8 mouse cellular contexts compared by ENCODE assay signal in genomic region chr7:19664455-19664954, GRCm38 (mm10). TPM values are rescaled to one million over a fixed set of nuclear protein-coding genes. Genes with fewer than 3 reads are reported as not detected.
A peak's percentile ranks its signal among the peaks of the same experiment; 100 is the strongest.
DNase-seq lines count a peak whose midpoint lies in the region; ATAC-seq and TF ChIP-seq lines count a peak whose summit lies in the region.

No protein-coding gene starts in this region.

- WGBS in lung, embryonic 16.5 days = 0% methylated on average over 32 of the region's 37 CpGs
- WGBS in intestine, embryonic 16.5 days = under 1% methylated on average over 37 of the region's 37 CpGs
- 1% methylated on average over 37 of the region's 37 CpGs for WGBS in olfactory bulb, adult 2 months

- no peaks in the 10 kb centered on the region for H3K27me3 ChIP-seq in lung, embryonic 16.5 days (ENCODE audit: control insufficient read depth, insufficient read depth, low read depth, low read length)
- no peaks in the 10 kb centered on the region for H3K27me3 ChIP-seq in intestine, embryonic 16.5 days (replicated peaks; ENCODE audit: control insufficient read depth, insufficient read depth, low read length)

- peak overlapping the region; percentile 99 for H3K9ac ChIP-seq in lung, embryonic 16.5 days (ENCODE audit: low read length)
- peak overlapping the region; percentile 97 for H3K9ac ChIP-seq in intestine, embryonic 16.5 days (ENCODE audit: low read depth, low read length)

- TF ChIP-seq CTCF in embryonic fibroblast, embryonic 13.5 days (IDR thresholded peaks at IDR 0.05; ENCODE audit: borderline replicate concordance, insufficient read depth, low read length) = no peak
- TF ChIP-seq CTCF in olfactory bulb, adult 2 months (IDR thresholded peaks at IDR 0.05; ENCODE audit: insufficient read depth, low read depth, low read length) = no peak

- peak overlapping the region; percentile 99 for H3K4me3 ChIP-seq in lung, embryonic 16.5 days (ENCODE audit: low read length)
- peak overlapping the region; percentile 88 for H3K4me3 ChIP-seq in embryonic fibroblast, embryonic 13.5 days (ENCODE audit: insufficient read depth, low read length)
- H3K4me3 ChIP-seq in intestine, embryonic 16.5 days (ENCODE audit: low read length) = peak overlapping the region; percentile 99
- H3K4me3 ChIP-seq in olfactory bulb, adult 2 months (ENCODE audit: insufficient read depth, low read depth, low read length) = peak overlapping the region; percentile 86

- H3K4me1 ChIP-seq in lung, embryonic 16.5 days (replicated peaks; ENCODE audit: control insufficient read depth, insufficient read depth, low read length) = peaks cover 20% of the 10 kb centered on the region
- no peaks in the 10 kb centered on the region; the same call in 1 of the 2 replicates for H3K4me1 ChIP-seq in embryonic fibroblast, embryonic 13.5 days (ENCODE audit: control insufficient read depth, insufficient read depth, low read length)
- peaks cover 15% of the 10 kb centered on the region for H3K4me1 ChIP-seq in intestine, embryonic 16.5 days (ENCODE audit: control insufficient read depth, insufficient read depth, low read length)
- peaks cover 19% of the 10 kb centered on the region for H3K4me1 ChIP-seq in olfactory bulb, adult 2 months (ENCODE audit: control insufficient read depth, insufficient read depth, low read length)

- DNase-seq in lung, postnatal 36 days = no peak
- DNase-seq in layer of hippocampus, adult 9-11 months = no peak
- DNase-seq in gastrocnemius, postnatal 4 days (ENCODE audit: low spot score in 2 of 2) = no peak
- DNase-seq in testis, postnatal 10 days (ENCODE audit: low spot score) = no peak

- peak overlapping the region; percentile 94 for H3K4me2 ChIP-seq in lung, embryonic 16.5 days (ENCODE audit: low read depth, low read length)
- H3K4me2 ChIP-seq in intestine, embryonic 16.5 days (ENCODE audit: low read depth, low read length) = peak overlapping the region; percentile 89

- peaks cover 4% of the 10 kb centered on the region; the same call in 1 of the 2 replicates for H3K36me3 ChIP-seq in lung, embryonic 16.5 days (ENCODE audit: control insufficient read depth, insufficient read depth, low read length)
- peaks cover 4% of the 10 kb centered on the region for H3K36me3 ChIP-seq in intestine, embryonic 16.5 days (ENCODE audit: control insufficient read depth, insufficient read depth, low read length)

- H3K27ac ChIP-seq in lung, embryonic 16.5 days (ENCODE audit: low read length) = peak overlapping the region; percentile 48
- H3K27ac ChIP-seq in embryonic fibroblast, embryonic 13.5 days (ENCODE audit: insufficient read depth, low read length) = no peak overlapping the region
- H3K27ac ChIP-seq in intestine, embryonic 16.5 days (ENCODE audit: low read length) = peak overlapping the region; percentile 60
- peak overlapping the region; percentile 28; the same call in 1 of the 2 replicates for H3K27ac ChIP-seq in olfactory bulb, adult 2 months (ENCODE audit: insufficient read depth, low read depth, low read length)

- no peak for ATAC-seq in lung, embryonic 16.5 days (ENCODE audit: low read depth)
- ATAC-seq in intestine, embryonic 16.5 days = peak; percentile 38; the same call in 1 of the 2 replicates

- no peaks in the 10 kb centered on the region for H3K9me3 ChIP-seq in lung, embryonic 16.5 days (ENCODE audit: control insufficient read depth, low read length)
- H3K9me3 ChIP-seq in intestine, embryonic 16.5 days (ENCODE audit: control insufficient read depth, low read length) = no peaks in the 10 kb centered on the region

- no peak for TF ChIP-seq POLR2A in embryonic fibroblast, embryonic 13.5 days (IDR thresholded peaks at IDR 0.05; ENCODE audit: low read depth, low read length)
- TF ChIP-seq POLR2A in olfactory bulb, adult 2 months (IDR thresholded peaks at IDR 0.05; ENCODE audit: insufficient read depth, low read depth, low read length) = no peak; the same call in 1 of the 2 replicates

RNA-seq across cellular contexts. Expression of gene Clptm1, which starts 0.3 kb away (rescaled TPM):
- polyA plus RNA-seq in lung, embryonic 16.5 days (2015; fragmentation: Nextera tagmentation; extraction: Ambion mirVana) = 70.3 and 73.5 TPM in 2 replicates
- 116 and 124 TPM in 2 replicates for polyA plus RNA-seq in embryonic fibroblast, embryonic 13.5 days (2011; ENCODE audit: insufficient read length, low read depth, missing spikeins)
- 70.5 and 77.6 TPM in 2 replicates for polyA plus RNA-seq in intestine, embryonic 16.5 days (2015; fragmentation: Nextera tagmentation; extraction: Ambion mirVana)
- not detected in 2 replicates for polyA plus RNA-seq in olfactory bulb, adult 2 months (2012; ENCODE audit: insufficient read depth, insufficient read length, low replicate concordance, missing spikeins)
- total RNA-seq in gastrocnemius, postnatal 4 days (2021) = 10 to 100 TPM; 51.9 to 62.0 TPM

RNA-seq across cellular contexts. Expression of gene Apoc2, which starts 13.2 kb away (rescaled TPM):
- polyA plus RNA-seq in lung, embryonic 16.5 days (2015; fragmentation: Nextera tagmentation; extraction: Ambion mirVana) = 3.3 and 20.9 TPM in 2 replicates
- polyA plus RNA-seq in embryonic fibroblast, embryonic 13.5 days (2011; ENCODE audit: insufficient read length, low read depth, missing spikeins) = not detected in 2 replicates
- polyA plus RNA-seq in intestine, embryonic 16.5 days (2015; fragmentation: Nextera tagmentation; extraction: Ambion mirVana) = 463 and 798 TPM in 2 replicates
- not detected in 2 replicates for polyA plus RNA-seq in olfactory bulb, adult 2 months (2012; ENCODE audit: insufficient read depth, insufficient read length, low replicate concordance, missing spikeins)
- 1 to 10 TPM in 1 of 2 experiments, under 1 TPM in 1; 0.88 to 2.1 TPM for total RNA-seq in gastrocnemius, postnatal 4 days (2021)

RNA-seq across cellular contexts. Expression of gene Gm44805, which starts 16.7 kb away (rescaled TPM):
- not detected in 2 replicates for polyA plus RNA-seq in lung, embryonic 16.5 days (2015; fragmentation: Nextera tagmentation; extraction: Ambion mirVana)
- not detected in 2 replicates for polyA plus RNA-seq in embryonic fibroblast, embryonic 13.5 days (2011; ENCODE audit: insufficient read length, low read depth, missing spikeins)
- not detected in 2 replicates for polyA plus RNA-seq in intestine, embryonic 16.5 days (2015; fragmentation: Nextera tagmentation; extraction: Ambion mirVana)
- not detected in 2 replicates for polyA plus RNA-seq in olfactory bulb, adult 2 months (2012; ENCODE audit: insufficient read depth, insufficient read length, low replicate concordance, missing spikeins)
- total RNA-seq in gastrocnemius, postnatal 4 days (2021) = not detected

RNA-seq across cellular contexts. Expression of gene Apoc4, which starts 16.8 kb away (rescaled TPM):
- 0.34 and 6.1 TPM in 2 replicates for polyA plus RNA-seq in lung, embryonic 16.5 days (2015; fragmentation: Nextera tagmentation; extraction: Ambion mirVana)
- not detected in 2 replicates for polyA plus RNA-seq in embryonic fibroblast, embryonic 13.5 days (2011; ENCODE audit: insufficient read length, low read depth, missing spikeins)
- polyA plus RNA-seq in intestine, embryonic 16.5 days (2015; fragmentation: Nextera tagmentation; extraction: Ambion mirVana) = 2.6 and 8.3 TPM in 2 replicates
- polyA plus RNA-seq in olfactory bulb, adult 2 months (2012; ENCODE audit: insufficient read depth, insufficient read length, low replicate concordance, missing spikeins) = not detected in 2 replicates
- total RNA-seq in gastrocnemius, postnatal 4 days (2021) = 1 to 10 TPM in 1 of 2 experiments, under 1 TPM in 1; 0.42 to 4.7 TPM

RNA-seq across cellular contexts. Expression of gene Apoc1, which starts 28.0 kb away (rescaled TPM):
- 28.4 and 34.9 TPM in 2 replicates for polyA plus RNA-seq in lung, embryonic 16.5 days (2015; fragmentation: Nextera tagmentation; extraction: Ambion mirVana)
- polyA plus RNA-seq in embryonic fibroblast, embryonic 13.5 days (2011; ENCODE audit: insufficient read length, low read depth, missing spikeins) = not detected in 2 replicates
- 39.5 and 43.2 TPM in 2 replicates for polyA plus RNA-seq in intestine, embryonic 16.5 days (2015; fragmentation: Nextera tagmentation; extraction: Ambion mirVana)
- polyA plus RNA-seq in olfactory bulb, adult 2 months (2012; ENCODE audit: insufficient read depth, insufficient read length, low replicate concordance, missing spikeins) = not detected in 2 replicates
- 10 to 100 TPM in 1 of 2 experiments, 1 to 10 TPM in 1; 1.7 to 14.7 TPM for total RNA-seq in gastrocnemius, postnatal 4 days (2021)

Comparison
In these comparisons a context has a peak if more than half of its experiments do, and no peak if none do; other contexts are left out.
1. RNA of gene Apoc2, which starts 13.2 kb away (polyA plus RNA-seq): 463 to 798 TPM in intestine, embryonic 16.5 days; 3.3 to 20.9 TPM in lung, embryonic 16.5 days, not detected in embryonic fibroblast, embryonic 13.5 days and not detected in olfactory bulb, adult 2 months; every median in the first group is over 10 times any median in the second.
2. Peak in every context shown above with its lines, with median percentiles within 50 percentile points of each other: H3K4me3 ChIP-seq.